Mouse (Mus musculus) limb, embryonic 13.5 days (tissue): ENCODE data around the gene Defb19. TPM values are rescaled to one million over a fixed set of nuclear protein-coding genes. Genes with fewer than 3 reads are reported as not detected.

ENCODE experiments used
- ATAC-seq: fragments of 200-750 bp; cut with Nextera tagmentation; 2 replicates; pipeline ENCODE4 v1.8.0; 2017; ENCODE audit warnings: low read depth, moderate number of reproducible peaks, moderate TSS enrichment; ENCODE audit not compliant: low FRiP score
- H3K27ac ChIP-seq: fragments of 300-500 bp; sonication (generic); 2 replicates; pipeline ENCODE4 v1.5.1; 2015; ENCODE audit warnings: inconsistent platforms, mild to moderate bottlenecking, moderate library complexity
- H3K27me3 ChIP-seq: fragments of 300-500 bp; sonication (generic); 2 replicates; pipeline ENCODE4 v1.6.1; 2015; ENCODE audit warnings: mild to moderate bottlenecking, inconsistent platforms
- H3K36me3 ChIP-seq: fragments of 300-500 bp; sonication (generic); 2 replicates; pipeline ENCODE4 v1.6.1; 2015; ENCODE audit warnings: inconsistent platforms, mild to moderate bottlenecking, moderate library complexity
- H3K4me1 ChIP-seq: fragments of 300-500 bp; sonication (generic); 2 replicates; pipeline ENCODE4 v1.6.1; 2015; ENCODE audit warnings: inconsistent platforms
- H3K4me2 ChIP-seq: fragments of 300-500 bp; sonication (generic); replicated peaks from 2 replicates; pipeline ENCODE4 v1.6.1; 2015; ENCODE audit warnings: inconsistent platforms, mild to moderate bottlenecking, moderate library complexity
- H3K4me3 ChIP-seq: fragments of 300-500 bp; sonication (generic); 2 replicates; pipeline ENCODE4 v1.5.1; 2015; ENCODE audit warnings: moderate library complexity, mild to moderate bottlenecking, inconsistent platforms
- H3K9ac ChIP-seq: fragments of 300-500 bp; sonication (generic); 2 replicates; pipeline ENCODE4 v1.6.1; 2015; ENCODE audit warnings: mild to moderate bottlenecking, inconsistent platforms
- H3K9me3 ChIP-seq: fragments of 300-500 bp; sonication (generic); 2 replicates; pipeline ENCODE4 v1.6.1; 2016; ENCODE audit warnings: inconsistent platforms
- WGBS: fragments of 180-500 bp; shearing (Covaris S2); methylation state at CpG from one replicate; pipeline ENCODE4 v1.1.7; 2015; 5-methylcytosine and 5-hydroxymethylcytosine counted together
- polyA plus RNA-seq: library from polyadenylated mRNA; unstranded; fragments of >200 nt; fragmentation: Nextera tagmentation; extraction: Ambion mirVana; gene quantifications from 2 replicates; pipeline ENCODE4 v1.2.1, GENCODE M21; 2015

Defb19 gene
- polyA plus RNA-seq, 1 experiment from 2014 or later: not detected

DNA sequence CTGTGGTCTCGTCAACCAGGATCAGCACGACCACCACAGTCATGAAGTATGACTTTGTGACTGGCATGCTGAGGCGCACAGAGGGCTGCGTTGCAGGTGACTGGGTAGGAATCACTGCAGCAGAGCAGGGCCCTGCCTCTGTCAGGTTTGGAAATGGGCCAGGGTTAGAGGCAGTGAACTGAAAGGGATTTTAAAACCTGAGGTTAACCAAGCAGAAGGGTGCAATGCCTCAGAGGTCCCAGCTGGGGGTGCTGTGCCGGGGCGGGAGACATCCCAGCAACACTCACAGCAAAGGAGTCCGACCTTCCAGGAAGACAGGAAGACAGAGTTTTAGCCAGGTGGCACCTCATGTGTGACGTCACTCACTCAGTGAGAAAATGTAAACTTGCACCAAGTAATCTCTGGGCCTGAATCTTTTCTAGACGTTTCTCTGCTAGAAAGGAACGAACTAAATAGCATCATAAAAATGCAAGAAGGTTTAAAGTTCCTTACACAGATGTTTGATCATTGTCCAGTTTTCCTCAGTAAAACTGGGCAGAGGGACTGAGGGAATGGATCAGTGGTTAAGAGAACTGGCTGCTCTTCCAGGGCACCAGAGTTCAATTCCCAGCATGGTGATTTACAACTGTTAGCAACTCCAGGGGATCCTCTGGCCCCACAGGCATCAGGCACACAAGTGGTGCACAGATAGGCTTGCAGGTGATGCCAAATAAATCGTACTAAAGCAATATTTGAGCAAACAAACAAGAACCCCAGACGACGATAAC, 40.0 kb downstream of the Defb19 start, which contains the start of gene Defb29:
Gene Defb29, minus strand, starts transcription at position 155 of the 767 bp plus-strand sequence.
- no peak within 1 kb of the TSS for H3K27ac ChIP-seq
- H3K4me3 ChIP-seq: no peak within 1 kb of the TSS
- no peaks in the 10 kb centered on the region for H3K27me3 ChIP-seq
- H3K4me2 ChIP-seq: no peak within 1 kb of the TSS
- peaks cover 4% of the 10 kb centered on the region for H3K4me1 ChIP-seq
- peaks cover 6% of the 10 kb centered on the region; the same call in 1 of the 2 replicates for H3K9me3 ChIP-seq
- ATAC-seq: no peak
- WGBS: 50% methylated on average over 13 of the region's 13 CpGs
- no peak within 1 kb of the TSS for H3K9ac ChIP-seq
- no peaks in the 10 kb centered on the region for H3K36me3 ChIP-seq

Other genes starting within 250 kb of the Defb19 start
- 83.3 and 86.9 TPM in 2 replicates for gene Rbck1, start 247.7 kb downstream of the Defb19 start, polyA plus RNA-seq
- 1.5 and 2.2 TPM in 2 replicates for gene Trib3, start 236.3 kb downstream of the Defb19 start, polyA plus RNA-seq
- 4.4 and 4.6 TPM in 2 replicates for gene Nrsn2, start 203.7 kb downstream of the Defb19 start, polyA plus RNA-seq
- 11.3 and 11.9 TPM in 2 replicates for gene Sox12, start 182.2 kb downstream of the Defb19 start, polyA plus RNA-seq
- gene Zcchc3, start 165.3 kb downstream of the Defb19 start, polyA plus RNA-seq: 45.5 and 48.6 TPM in 2 replicates
- 0.18 and 0.19 TPM in 2 replicates for gene 6820408C15Rik, start 164.7 kb downstream of the Defb19 start, polyA plus RNA-seq
- not detected in 2 replicates for gene Defb23, start 115.7 kb downstream of the Defb19 start, polyA plus RNA-seq
- not detected in 2 replicates for gene Defb20, start 103.2 kb downstream of the Defb19 start, polyA plus RNA-seq
- gene Defb22, start 90.2 kb downstream of the Defb19 start, polyA plus RNA-seq: not detected in 2 replicates
- not detected in 2 replicates for gene Defb26, start 68.6 kb downstream of the Defb19 start, polyA plus RNA-seq
- not detected in 2 replicates for gene Defb28, start 62.1 kb downstream of the Defb19 start, polyA plus RNA-seq
- not detected in 2 replicates for gene Defb29, start 40.2 kb downstream of the Defb19 start, polyA plus RNA-seq
- not detected in 2 replicates for gene Gm17416, start 11.0 kb downstream of the Defb19 start, polyA plus RNA-seq
- not detected in 2 replicates for gene Defb21, start 7.6 kb downstream of the Defb19 start, polyA plus RNA-seq
- not detected in 2 replicates for gene Defb45, start 19.1 kb upstream of the Defb19 start, polyA plus RNA-seq
- gene Defb36, start 24.0 kb upstream of the Defb19 start, polyA plus RNA-seq: not detected in 2 replicates
- gene Defb25, start 42.7 kb upstream of the Defb19 start, polyA plus RNA-seq: 2.0 TPM in 1 of 2 replicates, not detected in the other
- 2.1 and 2.9 TPM in 2 replicates for gene Rem1, start 46.6 kb upstream of the Defb19 start, polyA plus RNA-seq
- 156 and 159 TPM in 2 replicates for gene H13, start 89.1 kb upstream of the Defb19 start, polyA plus RNA-seq
- gene Mcts2, start 106.7 kb upstream of the Defb19 start, polyA plus RNA-seq: 29.2 and 30.0 TPM in 2 replicates
- 232 and 236 TPM in 2 replicates for gene Id1, start 155.9 kb upstream of the Defb19 start, polyA plus RNA-seq
- 32.0 and 34.4 TPM in 2 replicates for gene Cox4i2, start 173.9 kb upstream of the Defb19 start, polyA plus RNA-seq